10 mouse cellular contexts compared by ENCODE assay signal in the genomic region with DNA sequence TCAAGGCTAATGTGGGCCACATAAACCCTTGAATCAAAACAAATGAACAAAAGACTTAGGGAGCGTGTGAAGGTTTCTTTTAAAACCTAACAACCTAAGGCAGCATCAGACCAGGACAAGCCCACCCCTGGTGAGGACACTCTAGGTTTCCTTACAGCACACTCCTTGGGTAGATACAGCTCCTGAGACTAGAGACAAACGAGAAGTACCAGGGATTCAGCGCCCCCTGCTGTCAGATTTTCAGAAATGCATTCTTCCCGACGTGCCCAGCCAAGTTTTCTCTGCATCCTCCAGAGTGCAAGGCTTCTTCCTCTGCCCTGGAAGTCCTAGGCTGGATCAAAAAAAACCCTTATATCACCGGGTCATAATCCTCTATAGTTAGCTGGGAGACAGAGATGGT. TPM values are rescaled to one million over a fixed set of nuclear protein-coding genes. Genes with fewer than 3 reads are reported as not detected.
DNase-seq lines count a peak whose midpoint lies in the region; ATAC-seq lines count a peak whose summit lies in the region.
"Had no signal": no experiment of that assay in that cellular context is flagged by ENCODE, and none has a peak within 500 bp of the region (broad histone marks: within the 10 kb centered on the region; RNA-seq: fewer than 3 reads in every experiment).

No protein-coding gene starts in this region.

- DNase-seq in ovary, postnatal 14 days (ENCODE audit: low spot score): peak; percentile 34
- no peak for DNase-seq in ovary, postnatal 10 days (ENCODE audit: low spot score)
- peak; percentile 34 for DNase-seq in T-cell, adult 2 months (ENCODE audit: low spot score)
- DNase-seq in cerebellum, postnatal 4 days (ENCODE audit: low spot score in 2 of 2): peak; percentile 41 to 71
- peak; percentile 74 for DNase-seq in hindbrain, embryonic 14.5 days (ENCODE audit: low spot score)
- peak; percentile 60 for DNase-seq in left cerebral cortex, postnatal 4 days
- DNase-seq in thymus, postnatal 4 days: peak; percentile 71

- no peaks in the 10 kb centered on the region for H3K36me3 ChIP-seq in hindbrain, embryonic 14.5 days (replicated peaks; ENCODE audit: control insufficient read depth, insufficient read depth)
- H3K36me3 ChIP-seq: midbrain, embryonic 12.5 days had no signal

- no peak overlapping the region for H3K27ac ChIP-seq in hindbrain, embryonic 14.5 days
- H3K27ac ChIP-seq: midbrain, embryonic 12.5 days had no signal

- H3K4me1 ChIP-seq in hindbrain, embryonic 14.5 days (replicated peaks; ENCODE audit: control insufficient read depth, insufficient read depth, low read length): 0 out of 2 replicates have a peak, but pooled peaks cover 4% of the 10 kb centered on the region

- H3K4me3 ChIP-seq in hindbrain, embryonic 14.5 days (replicated peaks; ENCODE audit: low read length): no peak overlapping the region
- H3K4me3 ChIP-seq: midbrain, embryonic 12.5 days had no signal

- 13% methylated on average over 6 of the region's 6 CpGs for WGBS in hindbrain, embryonic 14.5 days

- intact Hi-C loops in left cerebral cortex, postnatal 4 days (cut with DNase I): no loop called here

- ATAC-seq in hindbrain, embryonic 14.5 days (ENCODE audit: low FRiP score): no peak
- peak; percentile 51; the same call in 1 of the 2 replicates for ATAC-seq in neutrophil, adult 5-6 weeks (ENCODE audit: extremely low read depth, insufficient number of reproducible peaks, low FRiP score, poor library complexity, severe bottlenecking)

- H3K9me3 ChIP-seq in hindbrain, embryonic 14.5 days (ENCODE audit: control insufficient read depth, low read length): no peaks in the 10 kb centered on the region
- H3K9me3 ChIP-seq: midbrain, embryonic 12.5 days had no signal

- peaks cover 92% of the 10 kb centered on the region for H3K27me3 ChIP-seq in hindbrain, embryonic 14.5 days (ENCODE audit: control insufficient read depth, insufficient read depth, low read length)

- no peak overlapping the region for H3K4me2 ChIP-seq in hindbrain, embryonic 14.5 days (replicated peaks)
- H3K4me2 ChIP-seq: midbrain, embryonic 12.5 days had no signal

- H3K9ac ChIP-seq in hindbrain, embryonic 14.5 days: no peak overlapping the region
- H3K9ac ChIP-seq: midbrain, embryonic 12.5 days had no signal

RNA-seq across cellular contexts. Expression of a gene that starts 13.0 kb away (rescaled TPM):
- 2.7 and 3.3 TPM in 2 replicates for polyA plus RNA-seq in hindbrain, embryonic 14.5 days (2014; fragmentation: Nextera tagmentation; extraction: Ambion mirVana)
- total RNA-seq in left cerebral cortex, postnatal 4 days (2021): under 1 TPM; 0.10 to 0.38 TPM
- not detected in 2 replicates for total RNA-seq in neutrophil, adult 5-6 weeks (2017)
- total RNA-seq: gastrocnemius, postnatal 36 days had no signal
